Mouse (Mus musculus) MEL (cell line): Measurements from ENCODE around the gene Oas1f.
"Not testable (repeated sequence)": the region's sequence is repeated elsewhere in the genome, so short reads cannot be mapped to it uniquely, and the experiment has no call there.

ENCODE experiments used
- CTCF ChIP-seq, 3 experiments: IDR thresholded peaks in 2 of 3; conservative IDR thresholded peaks in 1 of 3; 2 replicates each; pipeline ENCODE4 v1.5.1; 2011 to 2012; ENCODE audit warnings: low read length in 3 of 3, low read depth in 2 of 3, mild to moderate bottlenecking in 2 of 3, improper control_type of control experiment in 1 of 3, inconsistent platforms in 1 of 3, mixed read lengths in 1 of 3, moderate library complexity in 1 of 3; ENCODE audit not compliant: control insufficient read depth in 1 of 3, insufficient read depth in 1 of 3, poor library complexity in 1 of 3, severe bottlenecking in 1 of 3
- EP300 ChIP-seq, 2 experiments: IDR thresholded peaks; 2 replicates each; pipeline ENCODE4 v1.6.1; 2011; ENCODE audit warnings: improper control_type of control experiment in 2 of 2, low read length in 2 of 2, low read depth in 1 of 2, mild to moderate bottlenecking in 1 of 2
- GATA1 ChIP-seq: IDR thresholded peaks from 2 replicates; pipeline ENCODE4 v1.6.1; 2011; ENCODE audit warnings: low read depth, low read length, improper control_type of control experiment
- HCFC1 ChIP-seq: IDR thresholded peaks from 2 replicates; pipeline ENCODE4 v1.6.1; 2012; ENCODE audit warnings: low read depth, mild to moderate bottlenecking, inconsistent platforms, low read length, improper control_type of control experiment, moderate library complexity
- MAX ChIP-seq: IDR thresholded peaks from 2 replicates; pipeline ENCODE4 v1.6.1; 2011; ENCODE audit warnings: low read length, improper control_type of control experiment
- MYC ChIP-seq: IDR thresholded peaks from 2 replicates; pipeline ENCODE4 v1.6.1; 2011; ENCODE audit warnings: low read depth, mild to moderate bottlenecking, low read length, improper control_type of control experiment, moderate library complexity
- POLR2A ChIP-seq, 2 experiments: IDR thresholded peaks; 2 replicates each; pipeline ENCODE4 v1.6.1; 2011 to 2012; ENCODE audit warnings: low read length in 2 of 2, mild to moderate bottlenecking in 2 of 2, control low read depth in 1 of 2, improper control_type of control experiment in 1 of 2, low read depth in 1 of 2, moderate library complexity in 1 of 2; ENCODE audit not compliant: control insufficient read depth in 1 of 2, insufficient read depth in 1 of 2, poor library complexity in 1 of 2
- POLR2AphosphoS2 ChIP-seq: IDR thresholded peaks from 2 replicates; pipeline ENCODE4 v1.6.1; 2011; ENCODE audit warnings: low read length, improper control_type of control experiment
- TAL1 ChIP-seq: IDR thresholded peaks from 2 replicates; pipeline ENCODE4 v1.6.1; 2012; ENCODE audit warnings: mild to moderate bottlenecking, inconsistent platforms, low read length, moderate library complexity, mixed read lengths
- UBTF ChIP-seq: IDR thresholded peaks from 2 replicates; pipeline ENCODE4 v1.6.1; 2012; ENCODE audit warnings: low read depth, mild to moderate bottlenecking, inconsistent platforms, low read length, improper control_type of control experiment, moderate library complexity, borderline replicate concordance; ENCODE audit not compliant: insufficient read depth

DNA sequence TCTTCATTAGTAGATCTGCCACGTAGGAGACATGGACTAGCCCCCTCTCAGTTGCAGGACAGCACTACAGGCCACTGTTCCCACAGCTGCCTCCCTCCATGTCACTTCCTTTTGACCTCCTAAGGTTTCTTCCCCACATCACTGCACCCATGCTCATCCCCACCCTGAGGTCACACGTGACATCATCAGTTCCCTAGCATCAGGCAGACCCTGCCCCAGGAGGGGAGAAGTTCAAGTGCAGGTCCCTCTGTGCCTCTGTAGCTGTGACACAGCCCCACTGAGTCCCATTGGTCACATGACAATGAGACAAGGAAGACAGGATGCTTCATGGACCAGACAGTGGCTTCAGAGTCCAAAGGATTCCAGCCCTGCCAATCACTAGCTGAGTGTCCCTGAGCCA lies 30.2 kb downstream of the Oas1f start:
- TF ChIP-seq MYC; TAL1; EP300 (IDR thresholded peaks at IDR 0.05; ENCODE audit: low read depth in 1 of 2, low read length in 2 of 2); POLR2AphosphoS2; GATA1; UBTF; MAX; POLR2A (IDR thresholded peaks at IDR 0.05; ENCODE audit: control insufficient read depth in 1 of 2, insufficient read depth in 1 of 2, low read depth in 1 of 2, low read length in 2 of 2, poor library complexity in 1 of 2); HCFC1; CTCF (IDR thresholded peaks at IDR 0.05 in 2 of 3, conservative IDR thresholded peaks at IDR 0.05 in 1 of 3; ENCODE audit: control insufficient read depth in 1 of 3, insufficient read depth in 1 of 3, low read depth in 2 of 3, low read length in 3 of 3, poor library complexity in 1 of 3, severe bottlenecking in 1 of 3): not testable (repeated sequence)
